Mouse (Mus musculus) forebrain, embryonic 15.5 days (tissue): ENCODE measurements around the gene Id3. TPM values are rescaled to one million over a fixed set of nuclear protein-coding genes. Genes with fewer than 3 reads are reported as not detected.

Experiments used
- ATAC-seq: fragments of 200-750 bp; cut with Nextera tagmentation; replicated peaks from 2 replicates; pipeline ENCODE4 v1.8.0; 2017; ENCODE audit warnings: mild to moderate bottlenecking, moderate TSS enrichment, moderate library complexity
- H3K27ac ChIP-seq: fragments of 300-500 bp; sonication (generic); replicated peaks from 2 replicates; pipeline ENCODE4 v1.5.1; 2015; ENCODE audit warnings: mild to moderate bottlenecking, inconsistent platforms
- H3K27me3 ChIP-seq: fragments of 300-500 bp; sonication (generic); 2 replicates; pipeline ENCODE4 v1.6.1; 2015; ENCODE audit warnings: inconsistent platforms
- H3K36me3 ChIP-seq: fragments of 300-500 bp; sonication (generic); 2 replicates; pipeline ENCODE4 v1.6.1; 2015; ENCODE audit warnings: mild to moderate bottlenecking, inconsistent platforms
- H3K4me1 ChIP-seq: fragments of 300-500 bp; sonication (generic); 2 replicates; pipeline ENCODE4 v1.6.1; 2015; ENCODE audit warnings: inconsistent platforms
- H3K4me2 ChIP-seq: fragments of 300-500 bp; sonication (generic); replicated peaks from 2 replicates; pipeline ENCODE4 v1.6.1; 2015; ENCODE audit warnings: mild to moderate bottlenecking, inconsistent platforms
- H3K4me3 ChIP-seq: fragments of 300-500 bp; sonication (generic); 2 replicates; pipeline ENCODE4 v1.5.1; 2015; ENCODE audit warnings: mild to moderate bottlenecking, inconsistent platforms
- H3K9ac ChIP-seq: fragments of 300-500 bp; sonication (generic); replicated peaks from 2 replicates; pipeline ENCODE4 v1.6.1; 2015; ENCODE audit warnings: mild to moderate bottlenecking, inconsistent platforms
- H3K9me3 ChIP-seq: fragments of 300-500 bp; sonication (generic); 2 replicates; pipeline ENCODE4 v1.6.1; 2016; ENCODE audit warnings: inconsistent platforms
- WGBS: fragments of 180-500 bp; shearing (Covaris S2); methylation state at CpG from one replicate; pipeline ENCODE4 v1.1.7; 2015; ENCODE audit warnings: mixed read lengths; 5-methylcytosine and 5-hydroxymethylcytosine counted together
- polyA plus RNA-seq: library from polyadenylated mRNA; unstranded; fragments of >200 nt; fragmentation: Nextera tagmentation; extraction: Ambion mirVana; gene quantifications from 2 replicates; pipeline ENCODE4 v1.2.1, GENCODE M21; 2015

The Id3 gene
- polyA plus RNA-seq, 1 experiment from 2014 or later, result 98.1 TPM

GRCm38 (mm10) chr4:136154462-136154861 lies 11.2 kb downstream of the Id3 start:
- WGBS, result 60% methylated on average over 9 of the region's 9 CpGs
- Histone ChIP-seq H3K27me3 (no peaks in the 10 kb centered on the region), H3K4me1 (peaks cover 8% of the 10 kb centered on the region), H3K27ac (0 out of 2 replicates have a peak overlapping the region, but pooled peaks have one; percentile 28), H3K9me3 (no peaks in the 10 kb centered on the region), H3K9ac (no peak overlapping the region), H3K4me3 (no peak overlapping the region), H3K4me2 (no peak overlapping the region), H3K36me3 (no peaks in the 10 kb centered on the region)
- ATAC-seq, result no peak

DNA sequence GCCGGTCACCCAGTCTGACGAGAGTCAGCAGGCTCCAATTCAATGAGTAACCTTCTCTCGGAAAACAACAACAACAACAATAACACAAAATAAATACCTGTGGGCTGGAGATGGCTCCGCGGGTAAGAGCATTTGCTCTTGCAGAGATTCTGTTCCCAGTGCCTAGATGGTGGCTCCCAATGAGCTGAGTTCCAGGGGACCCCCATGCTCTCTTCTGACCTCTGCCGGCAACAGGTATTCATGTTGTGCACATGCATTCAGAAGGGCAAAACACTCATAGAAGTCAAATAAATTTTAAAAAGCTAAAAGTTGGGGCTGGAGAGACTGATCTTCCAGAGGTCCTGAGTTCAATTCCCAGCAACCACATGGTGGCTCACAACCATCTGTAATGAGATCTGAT lies 15.2 kb downstream of the Id3 start:
- Histone ChIP-seq H3K4me2 (no peak overlapping the region), H3K9ac (no peak overlapping the region), H3K36me3 (no peaks in the 10 kb centered on the region), H3K27ac (no peak overlapping the region), H3K27me3 (no peaks in the 10 kb centered on the region), H3K4me3 (no peak overlapping the region), H3K4me1 (peaks cover 16% of the 10 kb centered on the region), H3K9me3 (no peaks in the 10 kb centered on the region)
- 73% methylated on average over 6 of the region's 6 CpGs for WGBS
- no peak for ATAC-seq

GRCm38 (mm10) chr4:136159802-136160397 lies 16.6 kb downstream of the Id3 start:
- Histone ChIP-seq H3K27ac (peak overlapping the region; percentile 80), H3K4me3 (no peak overlapping the region), H3K9me3 (no peaks in the 10 kb centered on the region), H3K36me3 (no peaks in the 10 kb centered on the region), H3K27me3 (no peaks in the 10 kb centered on the region), H3K4me1 (peaks cover 12% of the 10 kb centered on the region), H3K9ac (0 out of 2 replicates have a peak overlapping the region, but pooled peaks have one; percentile 10), H3K4me2 (no peak overlapping the region)
- peak; percentile 81 for ATAC-seq
- WGBS, result 0% methylated on average over 5 of the region's 5 CpGs

DNA sequence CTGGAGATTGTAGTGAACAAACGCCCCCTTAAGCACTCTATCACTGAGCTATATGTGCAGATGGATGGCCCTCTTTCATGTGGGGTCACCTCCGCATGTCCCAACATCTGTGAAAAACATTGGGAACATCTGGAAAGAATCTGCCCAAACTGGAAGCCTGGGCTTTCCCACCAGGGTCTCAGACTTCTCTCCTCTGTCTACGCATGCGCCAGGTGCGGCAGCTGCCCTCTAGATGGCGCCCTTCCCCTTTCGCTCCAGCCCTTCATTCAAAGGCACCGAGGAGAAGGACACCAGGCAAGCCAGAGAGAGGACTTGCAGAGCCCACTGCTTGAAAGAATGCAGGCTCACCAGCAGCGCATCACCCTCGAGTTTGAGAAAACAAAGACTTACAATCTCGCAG lies 20.2 kb downstream of the Id3 start:
- H3K9ac ChIP-seq, result no peak overlapping the region
- WGBS, result 3% methylated on average over 11 of the region's 11 CpGs
- no peaks in the 10 kb centered on the region for H3K36me3 ChIP-seq
- H3K4me3 ChIP-seq, result no peak overlapping the region
- H3K27me3 ChIP-seq, result no peaks in the 10 kb centered on the region
- no peak overlapping the region; the same call in 1 of the 2 replicates for H3K4me2 ChIP-seq
- no peak overlapping the region for H3K27ac ChIP-seq
- H3K4me1 ChIP-seq, result peaks cover 12% of the 10 kb centered on the region
- H3K9me3 ChIP-seq, result no peaks in the 10 kb centered on the region
- ATAC-seq, result 0 out of 2 replicates have a peak, but pooled peaks have one; percentile 57

DNA sequence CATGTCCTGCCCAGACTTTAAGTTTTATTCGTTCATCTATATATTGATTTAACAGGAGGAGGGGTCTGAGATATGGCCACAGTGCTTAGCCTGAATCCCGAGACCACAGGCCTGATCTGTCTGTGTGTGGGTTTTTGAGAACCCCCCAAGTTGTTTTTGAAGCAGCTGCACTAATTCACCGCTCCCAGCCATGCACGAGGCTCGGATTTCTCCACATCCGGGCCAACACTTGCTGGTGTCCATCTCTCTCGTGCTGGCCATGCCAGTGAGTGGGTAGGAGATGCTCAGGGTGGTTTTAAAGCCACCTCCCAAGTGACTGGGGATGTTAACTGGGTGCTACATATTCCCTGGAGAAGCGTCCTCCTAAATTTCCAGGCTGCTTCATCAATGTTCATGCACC lies 21.7 kb downstream of the Id3 start:
- Histone ChIP-seq H3K9me3 (no peaks in the 10 kb centered on the region), H3K36me3 (no peaks in the 10 kb centered on the region), H3K27me3 (no peaks in the 10 kb centered on the region), H3K4me1 (peaks cover 7% of the 10 kb centered on the region), H3K4me2 (no peak overlapping the region), H3K27ac (no peak overlapping the region), H3K9ac (no peak overlapping the region), H3K4me3 (no peak overlapping the region)
- 89% methylated on average over 8 of the region's 8 CpGs for WGBS
- ATAC-seq, result no peak

GRCm38 (mm10) chr4:136167701-136168100 lies 24.4 kb downstream of the Id3 start:
- H3K4me1 ChIP-seq, result peaks cover 11% of the 10 kb centered on the region
- no peaks in the 10 kb centered on the region for H3K9me3 ChIP-seq
- H3K4me2 ChIP-seq, result no peak overlapping the region
- no peak overlapping the region for H3K9ac ChIP-seq
- no peak overlapping the region for H3K27ac ChIP-seq
- no peak overlapping the region for H3K4me3 ChIP-seq
- H3K27me3 ChIP-seq, result no peaks in the 10 kb centered on the region
- ATAC-seq, result no peak
- 93% methylated on average over 3 of the region's 3 CpGs for WGBS
- H3K36me3 ChIP-seq, result no peaks in the 10 kb centered on the region

DNA sequence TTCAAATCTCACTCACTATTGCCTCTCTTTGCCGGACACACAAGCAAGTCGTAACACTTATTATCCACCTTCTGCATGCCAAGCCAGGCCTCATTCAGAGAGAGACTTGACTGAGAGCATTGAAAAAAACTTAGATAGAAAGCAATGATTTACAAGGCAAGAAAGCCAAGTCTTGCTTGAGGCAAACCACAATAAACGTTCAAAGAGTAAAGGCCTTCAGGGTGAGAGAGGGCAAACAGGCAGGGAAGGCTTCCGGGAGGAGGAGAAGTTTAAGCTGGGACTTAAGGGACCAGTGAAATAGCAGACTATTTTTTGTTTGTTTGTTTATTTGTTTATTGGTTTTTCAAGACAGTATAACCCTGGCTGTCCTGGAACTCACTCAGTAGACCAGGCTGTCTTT lies 27.1 kb downstream of the Id3 start:
- H3K27me3 ChIP-seq, result no peaks in the 10 kb centered on the region
- no peak for ATAC-seq
- no peak overlapping the region for H3K9ac ChIP-seq
- peaks cover 33% of the 10 kb centered on the region for H3K4me1 ChIP-seq
- H3K27ac ChIP-seq, result no peak overlapping the region
- no peaks in the 10 kb centered on the region for H3K9me3 ChIP-seq
- no peak overlapping the region for H3K4me2 ChIP-seq
- WGBS, result 87% methylated on average over 4 of the region's 4 CpGs
- no peak overlapping the region for H3K4me3 ChIP-seq
- H3K36me3 ChIP-seq, result no peaks in the 10 kb centered on the region

GRCm38 (mm10) chr4:136171455-136171854 lies 28.2 kb downstream of the Id3 start:
- Histone ChIP-seq H3K9me3 (no peaks in the 10 kb centered on the region), H3K27me3 (no peaks in the 10 kb centered on the region), H3K4me3 (peak overlapping the region; percentile 65), H3K9ac (peak overlapping the region; percentile 48), H3K36me3 (no peaks in the 10 kb centered on the region), H3K4me2 (peak overlapping the region; percentile 100), H3K4me1 (peaks cover 38% of the 10 kb centered on the region), H3K27ac (no peak overlapping the region)
- ATAC-seq, result peak; percentile 54; the same call in 1 of the 2 replicates
- WGBS, result 13% methylated on average over 12 of the region's 12 CpGs

DNA sequence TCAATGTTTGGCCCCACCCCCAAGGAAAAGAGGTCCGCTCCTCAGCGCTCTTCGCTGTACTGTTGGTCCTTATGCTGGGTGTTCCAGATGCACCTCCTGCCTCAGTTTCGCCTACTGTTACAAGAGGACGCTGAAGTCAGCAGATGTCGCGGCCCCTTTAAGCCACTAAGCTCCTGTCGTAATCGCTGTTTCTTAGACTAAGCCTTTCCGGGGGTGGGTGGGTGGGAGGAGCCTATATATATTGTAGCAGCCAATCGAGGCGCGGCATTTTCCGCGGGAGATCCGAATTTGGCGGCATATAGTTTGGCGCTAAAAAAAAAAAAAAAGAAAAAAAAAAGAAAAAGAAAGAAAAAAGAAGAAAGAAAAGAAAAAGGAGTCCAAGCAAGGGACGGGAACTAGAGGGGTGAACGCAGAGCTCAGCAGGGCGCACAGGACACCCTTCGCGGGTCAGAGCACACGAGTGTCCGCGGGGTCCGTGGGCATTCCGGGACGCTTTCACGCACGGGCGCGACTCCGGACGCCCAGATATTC lies 28.8 kb downstream of the Id3 start, which contains the start of gene E2f2:
Gene E2f2, plus strand, starts transcription at position 384 of the 531 bp plus-strand sequence.
- Histone ChIP-seq H3K9ac (peak within 1 kb of the TSS; percentile 48), H3K4me1 (peaks cover 40% of the 10 kb centered on the region), H3K4me3 (peak within 1 kb of the TSS; percentile 65), H3K4me2 (peak within 1 kb of the TSS; percentile 100), H3K9me3 (no peaks in the 10 kb centered on the region), H3K27me3 (no peaks in the 10 kb centered on the region), H3K27ac (peak within 1 kb of the TSS; percentile 46; the same call in 1 of the 2 replicates), H3K36me3 (no peaks in the 10 kb centered on the region)
- ATAC-seq, result peak; percentile 68
- 0% methylated on average over 35 of the region's 35 CpGs for WGBS

- Histone ChIP-seq H3K9me3 (no peaks in the 10 kb centered on the region), H3K4me1 (peaks cover 46% of the 10 kb centered on the region), H3K4me3 (peak overlapping the region; percentile 65), H3K36me3 (no peaks in the 10 kb centered on the region), H3K27me3 (no peaks in the 10 kb centered on the region), H3K9ac (peak overlapping the region; percentile 44), H3K4me2 (peak overlapping the region; percentile 100), H3K27ac (peak overlapping the region; percentile 46; the same call in 1 of the 2 replicates)
- ATAC-seq, result peak; percentile 54
- WGBS, result under 1% methylated on average over 67 of the region's 67 CpGs
Observed at GRCm38 (mm10) chr4:136172542-136173209, 29.4 kb downstream of the Id3 start.

GRCm38 (mm10) chr4:136173210-136173715 lies 30.0 kb downstream of the Id3 start:
- ATAC-seq, result peak; percentile 20; the same call in 1 of the 2 replicates
- Histone ChIP-seq H3K36me3 (no peaks in the 10 kb centered on the region), H3K4me3 (peak overlapping the region; percentile 65), H3K27ac (no peak overlapping the region), H3K9me3 (no peaks in the 10 kb centered on the region), H3K4me2 (peak overlapping the region; percentile 100), H3K27me3 (no peaks in the 10 kb centered on the region), H3K9ac (peak overlapping the region; percentile 44), H3K4me1 (peaks cover 51% of the 10 kb centered on the region)
- WGBS, result 4% methylated on average over 14 of the region's 14 CpGs
